Mouse (Mus musculus) ES-Bruce4 (cell line): ENCODE results near the gene Pus10.

Experiments
- CTCF ChIP-seq: IDR thresholded peaks from one replicate; pipeline ENCODE4 v1.8.1; 2011; ENCODE audit warnings: low read depth, low read length
- EP300 ChIP-seq: IDR thresholded peaks from 2 replicates; pipeline ENCODE4 v1.6.1; 2011; ENCODE audit warnings: low read depth, low read length; ENCODE audit not compliant: insufficient read depth
- POLR2A ChIP-seq: IDR thresholded peaks from one replicate; pipeline ENCODE4 v1.8.1; 2011; ENCODE audit warnings: low read length; ENCODE audit not compliant: insufficient read depth

GRCm38 (mm10) chr11:23698526-23698925 is 33.1 kb downstream of the Pus10 start:
- no peak for TF ChIP-seq POLR2A
- TF ChIP-seq CTCF: no peak
- TF ChIP-seq EP300: no peak
